Mouse (Mus musculus) frontal cortex, postnatal 14 days (tissue): ENCODE measurements around the gene Prkrip1.

Experiments used
- DNase-seq, 2 experiments: peaks; one replicate each; pipeline ENCODE4 v3.0.0; 2022; ENCODE audit warnings: low spot score in 2 of 2

The Prkrip1 gene

DNA sequence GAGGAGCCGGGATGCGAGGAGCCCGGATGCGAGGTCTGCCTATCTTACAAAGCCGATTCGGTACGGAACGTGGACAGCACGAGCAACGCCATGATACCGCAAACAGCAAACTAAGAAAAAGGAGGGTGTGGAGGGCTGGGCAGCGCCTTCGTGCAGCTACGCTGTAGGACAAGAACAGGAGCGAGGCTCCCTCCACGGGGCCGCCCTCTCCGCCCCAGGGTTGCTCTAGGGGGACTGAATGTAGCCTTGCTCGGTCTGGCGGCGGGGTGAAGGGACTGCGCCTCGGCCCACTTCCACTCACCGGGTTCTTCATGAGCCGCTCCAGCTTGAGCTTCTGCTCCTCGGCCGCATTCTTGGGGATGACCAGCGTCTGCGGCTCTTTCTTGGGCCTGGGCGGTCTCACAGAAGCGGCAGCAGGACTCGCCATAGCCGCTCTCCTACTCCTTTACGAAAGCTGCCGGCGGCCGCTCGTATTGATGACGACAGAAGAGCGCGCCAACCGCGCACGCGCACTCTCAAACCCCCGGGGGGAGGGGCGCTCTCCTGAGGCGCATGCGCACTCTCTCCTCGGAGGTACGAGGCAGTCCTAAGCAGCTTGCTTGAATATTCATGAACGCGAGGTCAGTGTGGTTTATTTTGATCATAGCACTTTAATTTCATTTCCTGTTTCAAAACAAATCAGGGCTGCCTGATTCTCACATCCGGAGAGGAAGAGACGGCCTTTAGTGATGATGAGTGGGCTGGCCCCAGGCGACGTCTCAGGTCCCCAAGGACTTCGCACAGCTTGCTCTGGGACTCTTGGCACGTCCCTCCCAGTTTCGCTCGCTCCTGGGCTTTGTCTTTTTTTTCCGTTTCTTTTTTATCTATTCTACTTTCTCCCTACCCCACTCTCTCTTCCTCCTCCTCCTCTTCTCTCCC is at the start of gene Prkrip1:
Gene Prkrip1, minus strand, starts transcription at position 490 of the 918 bp plus-strand sequence.
- peak; percentile 88 to 92 for DNase-seq

DNA sequence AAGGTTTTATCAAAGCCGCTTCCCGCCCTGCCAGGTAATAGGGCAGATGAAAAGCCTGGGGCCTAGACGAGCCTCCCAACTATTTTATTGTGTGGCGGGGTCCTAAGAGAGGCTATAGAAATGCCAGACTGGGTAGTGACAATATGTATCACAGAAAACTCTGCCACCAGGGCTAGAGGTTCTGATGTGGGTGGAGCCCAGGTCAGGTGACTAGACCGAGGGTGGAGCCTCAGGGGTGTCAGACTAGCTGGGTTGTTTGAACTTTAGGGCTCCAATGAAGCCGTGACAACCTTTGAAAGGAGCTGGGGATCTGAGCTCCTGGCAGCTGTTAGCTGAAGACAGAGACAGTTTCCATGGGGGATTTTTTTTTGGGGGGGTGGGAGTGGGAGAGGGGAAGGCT is 49.7 kb upstream of the Prkrip1 start:
- no peak for DNase-seq

DNA sequence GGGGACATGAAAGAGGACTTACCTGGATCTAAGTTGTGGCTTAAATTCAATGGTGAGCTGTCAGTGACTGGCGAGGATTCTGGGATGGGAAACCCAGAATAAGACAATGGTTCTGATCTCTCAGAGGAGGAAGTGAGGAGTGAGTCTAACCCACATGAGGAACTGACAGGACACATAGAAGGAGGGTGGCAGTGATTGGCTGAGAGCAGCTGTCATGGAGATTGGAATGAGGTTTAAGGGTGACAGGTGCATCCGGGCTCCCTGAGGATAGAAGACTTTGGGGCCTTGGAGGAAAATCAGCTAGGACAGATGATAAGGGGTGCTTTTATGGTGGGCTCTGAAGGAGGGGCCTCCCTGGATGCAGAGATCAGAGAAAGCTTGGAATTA is 47.7 kb upstream of the Prkrip1 start, which contains the start of gene Sh2b2:
Gene Sh2b2, minus strand, starts transcription at position 105 of the 387 bp plus-strand sequence.
- DNase-seq = no peak

DNA sequence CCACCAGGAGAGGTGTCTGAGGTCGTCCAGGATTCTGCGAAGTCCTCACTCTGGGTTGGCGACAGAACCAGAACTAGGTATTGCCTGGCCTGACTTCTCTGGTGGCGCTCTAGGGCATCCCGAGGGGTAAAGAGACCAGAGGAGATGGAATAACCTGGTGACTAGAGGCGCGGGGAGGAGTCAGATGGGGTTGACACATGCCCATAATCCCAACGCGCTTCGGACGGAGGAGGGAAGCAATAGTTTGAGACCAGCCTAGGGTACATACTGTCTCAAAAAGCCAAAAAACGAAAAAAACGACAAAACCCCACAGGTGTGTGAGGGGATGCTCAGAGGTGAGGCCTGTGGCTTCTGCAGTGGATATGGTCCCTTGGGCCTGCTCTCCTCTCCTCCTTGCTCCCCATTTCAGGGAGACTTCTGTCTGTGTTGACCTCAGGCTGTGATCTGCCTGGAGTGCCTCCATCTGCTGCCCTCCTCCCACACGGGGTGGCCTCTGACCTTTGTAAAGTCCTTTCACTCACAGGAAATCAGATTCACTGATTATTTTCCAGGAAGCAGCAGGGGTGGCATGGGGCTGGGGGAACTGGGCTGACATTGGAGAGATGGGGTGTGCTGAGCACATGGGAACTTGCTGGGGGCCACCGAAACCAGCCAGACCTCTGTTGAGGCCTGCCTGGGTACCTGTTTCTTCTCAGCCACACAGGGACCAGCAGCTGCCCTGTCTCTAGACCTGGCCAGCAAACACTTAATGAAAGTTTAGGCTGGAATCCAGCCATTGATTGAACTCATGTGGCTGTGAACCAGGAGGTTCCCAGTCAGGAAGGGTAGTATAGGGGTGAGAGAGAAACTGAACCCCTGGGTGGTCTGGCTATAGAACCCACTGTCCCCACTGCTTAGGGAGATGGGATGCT is 47.0 kb upstream of the Prkrip1 start:
- DNase-seq = no peak

DNA sequence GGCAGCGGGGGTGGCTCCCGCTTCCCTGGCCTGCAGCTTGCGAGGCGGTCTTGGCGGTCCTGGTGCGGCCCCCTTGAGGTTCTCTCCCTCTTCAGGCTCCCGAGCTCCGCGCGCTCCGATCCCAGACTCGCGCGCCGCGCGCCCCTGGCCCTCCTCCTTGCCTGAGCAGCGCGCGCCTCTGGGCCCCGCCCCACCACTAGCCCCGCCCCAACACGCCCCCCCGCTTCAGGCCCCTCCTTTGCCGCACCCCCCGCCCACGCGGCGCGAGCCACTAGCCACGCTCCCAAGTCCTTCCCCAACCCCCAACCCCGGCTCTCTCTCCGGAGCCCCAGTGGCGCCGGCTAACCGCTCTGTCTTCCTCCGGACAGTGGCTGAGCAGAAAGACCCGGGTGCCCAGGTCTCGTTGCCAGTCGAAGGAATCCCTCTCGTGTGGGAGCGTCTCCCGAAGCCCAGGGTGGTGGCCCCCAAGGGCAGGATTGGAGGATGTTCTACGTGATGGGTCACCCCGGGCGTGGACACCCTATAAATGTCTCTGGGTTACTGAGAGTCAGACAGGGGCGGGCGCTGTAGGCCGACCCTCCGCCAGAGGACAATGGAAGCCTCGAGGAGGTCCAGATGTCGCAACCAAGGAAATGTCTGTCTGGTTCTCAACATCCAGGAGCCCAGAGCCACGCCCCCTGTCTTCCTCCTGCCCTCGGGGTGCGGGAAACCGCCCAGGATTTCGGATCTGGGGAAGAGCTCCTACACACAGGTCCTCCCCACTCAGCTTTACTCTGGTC is 46.2 kb upstream of the Prkrip1 start:
- DNase-seq = peak; percentile 68 to 78

DNA sequence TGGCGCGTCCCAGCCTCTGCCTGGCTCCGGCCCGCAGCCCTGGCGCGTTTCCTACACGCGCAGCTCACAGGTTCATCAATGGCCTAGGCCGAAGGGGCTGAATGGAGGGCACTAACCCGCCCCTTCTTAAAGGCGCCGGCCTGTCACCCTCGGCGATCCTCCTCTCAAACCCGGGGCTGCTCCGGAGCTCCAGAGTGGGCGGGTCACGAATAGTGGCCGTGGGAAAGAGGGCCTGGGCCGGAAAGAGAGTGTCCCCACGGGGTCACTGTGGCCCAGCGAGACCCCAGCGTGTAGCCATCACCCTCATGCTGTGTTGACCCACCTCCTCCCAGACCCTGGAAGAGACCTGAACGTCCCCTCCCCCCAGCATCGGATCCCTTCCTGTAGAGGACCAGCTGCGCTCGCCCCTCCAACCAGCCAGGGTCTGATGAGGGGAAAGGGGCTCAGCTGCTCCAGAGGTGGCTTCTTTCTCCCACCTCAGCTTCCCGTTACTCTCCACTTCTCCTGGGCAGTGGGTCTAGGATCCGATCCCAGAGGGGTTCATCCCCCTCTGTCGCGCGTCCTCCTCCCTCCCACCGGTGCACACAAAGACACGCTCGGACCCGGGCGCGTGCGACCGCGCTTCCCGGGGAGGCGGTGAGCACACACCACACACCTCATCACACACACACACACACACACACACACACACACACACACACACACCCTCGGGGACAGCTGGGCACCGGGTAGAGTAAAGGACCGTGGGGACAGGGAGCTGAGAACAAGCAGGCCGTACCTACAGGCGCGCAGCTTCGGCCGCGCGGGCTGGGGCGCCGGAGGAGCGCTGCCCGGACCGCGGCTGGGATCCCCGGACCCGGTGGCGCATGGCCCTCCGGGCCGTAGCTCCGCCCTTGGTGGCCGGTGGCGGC is 45.3 kb upstream of the Prkrip1 start:
- peak in 1 of 2 experiments; percentile 17 for DNase-seq

DNA sequence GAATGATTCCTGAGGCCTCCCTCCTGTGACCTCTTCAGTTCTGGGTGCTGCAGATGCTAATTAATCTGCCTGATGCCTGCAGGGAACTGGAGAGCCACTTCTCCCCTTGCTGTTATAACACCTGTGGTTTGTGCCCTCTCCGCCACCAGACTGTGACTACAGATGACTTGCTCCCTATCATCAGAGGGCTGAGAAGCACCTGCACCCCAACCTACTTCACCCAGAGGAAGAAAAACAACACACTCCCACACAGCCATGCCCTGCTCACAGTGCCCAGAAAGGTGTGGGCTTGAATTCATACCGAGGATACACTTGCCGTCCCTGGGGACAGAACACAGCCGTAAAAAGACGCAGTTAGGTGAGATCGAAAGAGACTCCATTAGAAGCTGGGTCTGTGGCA is 42.4 kb upstream of the Prkrip1 start:
- no peak for DNase-seq

DNA sequence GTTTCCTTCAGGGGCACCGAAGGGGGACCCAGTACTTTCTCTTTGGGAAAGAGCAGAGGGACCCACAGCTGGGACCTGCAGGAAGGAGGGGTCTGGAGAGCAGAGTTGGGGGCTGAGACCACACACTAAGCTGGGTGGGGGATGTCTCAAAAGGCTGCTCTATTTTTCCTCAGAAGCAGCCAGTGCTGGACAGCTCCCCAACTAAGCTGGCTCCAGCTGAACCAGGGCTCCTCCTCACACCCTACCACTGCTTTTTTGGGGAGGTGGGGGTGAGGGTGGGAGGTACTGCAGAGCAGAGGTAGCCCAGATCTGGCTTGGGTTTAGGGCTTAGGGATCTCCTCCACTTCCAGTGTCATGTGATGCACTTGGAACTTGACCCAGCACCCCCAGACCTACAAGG is 41.6 kb upstream of the Prkrip1 start:
- DNase-seq = no peak

DNA sequence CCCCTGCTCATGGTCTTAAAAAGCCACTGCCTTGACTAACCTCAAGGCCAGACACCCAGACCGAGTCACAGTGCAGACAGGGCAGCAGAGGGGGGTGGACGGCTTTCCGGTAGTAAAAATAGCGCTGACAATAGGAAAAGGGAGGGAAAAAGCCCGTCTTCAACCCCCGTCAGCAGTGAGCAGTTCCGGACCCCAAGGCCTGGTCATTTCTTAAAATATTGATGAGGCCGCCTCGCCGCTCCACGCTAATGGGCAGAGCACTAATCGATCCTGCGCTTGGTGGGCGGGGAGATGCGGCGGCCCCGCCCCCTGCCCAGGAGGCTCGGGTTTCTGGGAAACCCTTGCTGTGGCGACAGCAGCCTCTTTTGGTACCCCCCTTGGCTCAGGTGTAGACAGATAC is 38.8 kb upstream of the Prkrip1 start:
- no peak for DNase-seq

DNA sequence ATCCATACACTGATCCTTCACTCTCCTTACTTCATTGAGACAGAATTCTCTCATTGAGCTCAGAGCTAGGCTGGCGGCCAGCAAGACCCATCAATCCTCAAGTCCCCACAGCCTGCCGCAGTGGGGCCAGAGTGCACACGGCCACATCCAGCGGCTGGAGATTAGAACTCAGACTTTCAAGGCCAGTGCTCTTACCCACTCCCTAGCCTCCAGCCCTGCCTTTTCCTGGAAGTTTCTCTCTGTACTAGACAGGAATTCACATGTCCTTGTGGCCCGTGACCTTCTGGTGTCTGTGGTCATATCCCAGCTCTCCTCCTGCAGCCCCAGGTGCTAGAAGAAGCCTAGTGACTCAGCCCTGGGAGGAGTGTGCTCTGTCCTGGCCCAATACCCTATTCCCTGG is 37.8 kb upstream of the Prkrip1 start:
- no peak for DNase-seq

DNA sequence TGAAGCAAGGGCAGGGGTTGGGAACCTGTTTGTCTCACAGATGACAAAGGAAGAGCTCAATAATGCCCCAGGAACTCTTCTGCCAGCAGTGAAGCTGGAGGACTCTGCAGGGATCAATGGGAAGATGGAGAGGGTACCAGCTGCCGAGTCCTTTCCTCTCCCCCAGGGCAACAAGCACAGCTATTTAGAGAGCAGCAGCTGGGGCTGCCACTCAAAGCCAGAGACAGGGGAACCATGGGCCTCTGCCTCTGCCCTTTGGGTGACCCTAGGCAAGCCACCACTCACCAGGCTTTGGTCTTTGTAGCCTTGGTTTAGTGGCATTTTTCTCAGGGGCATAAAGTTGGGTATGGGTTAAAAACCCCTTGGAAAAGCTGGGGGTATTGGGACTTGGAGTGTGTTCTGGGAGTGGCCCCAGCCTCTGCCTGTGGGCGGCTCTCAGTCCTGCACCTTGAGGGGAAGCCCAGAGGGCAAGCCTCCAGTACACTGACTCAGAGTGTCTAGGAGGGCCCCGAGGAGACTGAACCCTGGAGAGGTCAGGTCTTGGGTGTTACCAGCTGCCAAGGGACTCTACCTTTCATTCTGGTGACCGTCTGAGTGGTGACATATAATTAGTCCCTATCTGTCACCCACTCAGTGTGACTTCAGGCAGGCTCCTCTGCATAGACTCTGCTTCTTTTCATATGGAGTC is 31.7 kb upstream of the Prkrip1 start:
- no peak for DNase-seq

DNA sequence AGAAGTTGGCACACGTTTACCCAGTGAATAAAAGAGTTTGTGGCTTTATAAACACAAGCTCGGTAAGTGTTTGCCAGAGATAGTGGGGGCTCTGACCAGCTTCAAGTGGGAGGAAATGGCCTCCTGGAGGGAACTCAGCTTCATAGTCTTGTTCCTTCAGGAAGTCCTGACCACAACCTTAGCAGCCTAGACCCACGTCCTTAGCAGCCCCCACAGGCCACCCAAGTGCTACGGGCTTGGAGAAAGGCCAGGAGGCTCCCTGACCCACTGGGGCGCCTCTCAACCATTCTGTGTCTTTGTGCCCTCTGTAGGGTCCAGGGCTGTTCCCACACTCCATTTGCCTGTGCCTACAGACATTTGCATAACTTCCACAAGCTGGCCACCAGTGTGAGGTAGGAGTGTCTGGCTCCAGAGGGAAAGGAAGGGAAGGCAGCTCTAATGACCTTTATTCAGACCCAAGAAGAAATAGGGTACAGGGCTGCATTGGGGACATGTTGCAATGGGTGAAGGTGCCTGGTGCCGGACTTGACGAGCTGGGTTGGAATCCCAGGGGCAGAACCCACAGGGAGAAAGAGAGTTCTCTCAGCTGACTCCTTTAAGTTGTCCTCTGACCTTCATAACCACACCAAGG is 27.6 kb upstream of the Prkrip1 start:
- DNase-seq = no peak

DNA sequence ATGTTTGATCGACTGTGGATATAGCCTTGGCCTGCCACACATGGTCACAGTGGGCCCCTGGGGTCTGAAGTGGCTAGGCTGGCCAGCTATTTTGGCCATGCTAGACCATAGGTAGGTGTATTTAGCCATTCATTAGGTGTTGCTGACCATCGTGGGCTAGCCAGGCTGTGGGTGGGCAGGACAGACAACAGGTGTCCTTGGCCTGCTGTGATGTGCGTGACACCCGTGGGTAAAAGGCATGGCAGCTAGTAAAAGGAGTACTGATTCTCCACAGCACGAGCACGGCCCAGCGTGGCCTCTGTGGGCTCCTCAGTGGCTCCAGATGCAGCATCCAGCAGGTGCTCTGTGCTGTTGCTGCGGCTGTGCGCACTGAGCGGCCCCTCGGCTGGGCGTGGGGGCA is 19.8 kb upstream of the Prkrip1 start:
- no peak for DNase-seq

DNA sequence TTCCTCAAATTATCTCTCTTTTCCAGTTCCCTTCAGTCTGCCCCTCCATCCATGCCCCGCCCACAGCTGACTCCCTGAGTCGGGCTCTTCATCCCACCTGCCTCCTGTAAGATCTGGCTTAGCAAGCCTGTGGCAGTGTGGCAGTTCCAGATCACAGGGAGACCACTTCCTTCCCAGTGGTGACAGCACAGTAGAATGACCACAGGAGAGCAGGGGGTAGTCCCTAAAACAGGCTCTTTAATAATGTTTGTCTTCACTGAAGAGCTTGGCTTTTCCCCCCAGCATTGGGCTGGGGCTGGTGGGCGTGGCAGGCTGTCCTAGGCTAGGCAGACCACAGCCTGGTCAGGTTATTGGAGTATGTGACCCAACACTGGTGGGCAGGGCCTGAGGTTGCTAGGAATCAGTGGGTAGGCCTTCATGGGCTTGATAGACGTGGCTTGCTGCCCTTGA is 19.2 kb upstream of the Prkrip1 start:
- no peak for DNase-seq

DNA sequence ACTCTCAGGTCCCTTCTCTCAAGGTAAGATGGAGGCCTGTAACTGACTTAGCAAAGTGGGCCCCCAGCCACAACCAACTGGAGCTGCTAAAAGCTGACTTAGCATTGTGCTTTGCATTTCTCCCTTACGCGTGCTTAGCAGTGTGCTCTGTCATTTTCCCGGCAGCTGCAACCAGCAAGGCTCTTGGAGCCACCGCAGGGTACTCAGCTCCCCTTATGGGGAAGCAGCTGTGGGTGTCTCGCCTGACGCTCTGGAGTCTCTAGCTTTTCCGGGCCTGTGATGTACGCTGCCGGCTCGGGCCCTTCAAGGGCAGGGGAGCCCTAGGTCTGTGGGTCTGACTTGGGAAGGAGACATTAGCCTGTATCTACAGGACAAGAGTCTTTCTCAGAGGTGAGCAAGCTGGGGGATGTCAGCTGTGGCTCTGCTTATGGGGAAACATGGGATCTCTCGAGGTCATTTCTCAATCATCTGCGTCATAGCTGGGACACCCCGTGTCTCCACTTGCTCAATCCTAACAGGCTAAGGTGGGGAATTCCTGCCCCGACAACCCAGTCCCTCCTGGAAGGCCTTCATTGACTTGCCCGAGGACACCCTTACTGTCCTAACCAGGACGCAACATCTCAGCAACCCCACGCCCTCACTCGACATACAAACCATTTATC is 18.4 kb upstream of the Prkrip1 start:
- no peak for DNase-seq

DNA sequence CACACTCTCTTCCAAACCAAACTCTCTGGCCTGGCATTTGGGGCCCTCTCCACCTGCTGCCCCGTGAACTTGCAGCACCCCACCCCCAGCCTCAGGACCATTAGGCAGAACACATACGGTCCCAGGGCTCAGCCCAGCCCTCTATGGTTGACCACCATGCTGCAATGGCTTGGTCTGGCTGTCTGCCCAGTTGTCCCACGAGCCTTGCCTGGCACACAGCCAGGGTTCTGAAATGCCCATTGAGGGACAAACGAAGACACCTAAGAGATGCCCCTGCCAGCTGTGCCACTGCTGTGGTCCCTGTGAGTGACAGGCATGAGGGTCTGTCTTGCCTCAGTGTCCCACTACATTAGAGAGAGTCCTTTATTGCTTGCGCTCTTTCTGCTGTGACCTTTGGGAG is 17.2 kb upstream of the Prkrip1 start:
- no peak for DNase-seq

DNA sequence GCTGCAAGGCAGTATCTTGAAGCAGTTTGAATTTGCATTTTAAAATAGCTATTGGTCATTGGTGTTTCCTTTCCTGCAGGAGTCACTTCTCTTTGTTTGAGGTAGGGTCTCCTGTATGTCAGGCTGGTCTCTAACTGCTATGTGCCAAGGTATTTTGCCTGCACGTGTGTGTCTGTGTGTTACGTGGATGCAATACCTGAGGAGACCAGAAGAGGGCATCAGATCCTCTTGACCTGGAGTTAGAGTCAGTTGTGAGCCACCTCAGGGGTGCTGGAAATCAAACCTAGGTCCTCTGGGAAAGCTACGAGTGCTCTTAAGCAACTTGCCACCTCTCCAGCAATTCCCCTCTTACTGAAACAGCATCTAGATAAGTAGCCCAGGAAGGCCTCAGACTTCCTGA is 16.4 kb upstream of the Prkrip1 start:
- no peak for DNase-seq

DNA sequence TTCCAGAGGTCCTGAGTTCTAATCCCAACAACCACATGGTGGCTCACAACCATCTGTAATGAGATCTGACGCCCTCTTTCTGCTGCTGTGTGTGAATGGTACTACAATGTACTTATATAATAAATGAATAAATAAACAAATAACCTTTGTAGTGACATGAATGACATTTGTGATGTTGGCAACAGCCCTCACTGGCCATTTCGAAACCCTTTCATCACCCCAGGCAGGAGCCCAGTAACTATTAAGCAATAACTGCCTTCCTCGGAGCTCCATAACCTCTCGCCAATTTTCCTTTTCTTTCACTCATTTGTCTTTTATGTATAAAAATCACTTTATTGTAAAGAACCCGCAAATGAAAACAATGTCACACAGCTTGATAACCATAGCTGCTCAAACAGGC is 15.0 kb upstream of the Prkrip1 start:
- DNase-seq = no peak

DNA sequence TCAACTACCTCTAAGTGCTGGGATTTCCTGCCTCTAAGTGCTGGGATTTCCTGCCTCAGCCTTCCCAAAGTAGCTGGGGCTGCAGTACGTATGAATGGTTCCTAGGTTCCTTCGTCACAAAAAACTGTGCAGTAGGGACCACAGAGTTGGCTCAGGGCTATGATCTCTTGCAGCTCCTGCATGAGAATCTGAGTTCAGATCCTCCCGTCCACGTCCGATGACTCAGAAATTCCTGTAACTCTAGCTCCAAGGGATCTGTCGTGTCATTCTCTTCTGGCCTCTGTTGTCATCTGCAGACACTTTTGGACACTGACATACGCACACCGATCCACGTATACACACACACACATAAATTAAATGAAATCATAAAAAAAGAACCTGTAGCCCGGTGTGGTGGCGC is 14.0 kb upstream of the Prkrip1 start:
- no peak for DNase-seq
